Mouse (Mus musculus) liver, adult 2 months (tissue): ENCODE results near the gene Lrrfip1. TPM values are rescaled to one million over a fixed set of nuclear protein-coding genes. Genes with fewer than 3 reads are reported as not detected.

ENCODE experiments used
- DNase-seq: peaks from one replicate; pipeline ENCODE4 v3.0.0-alpha.2; 2011; ENCODE audit warnings: low read depth, low spot score; ENCODE audit errors: extremely low read depth
- H3K27ac ChIP-seq: fragments of 200-500 bp; replicated peaks from 2 replicates; pipeline ENCODE4 v1.5.1; 2012; ENCODE audit warnings: low read depth, mild to moderate bottlenecking, control low read depth, inconsistent platforms, low read length; ENCODE audit not compliant: insufficient read depth
- H3K27me3 ChIP-seq: fragments of 200-500 bp; 2 replicates; pipeline ENCODE4 v1.6.1; 2012; ENCODE audit warnings: mild to moderate bottlenecking, moderate library complexity, low read length, inconsistent platforms; ENCODE audit not compliant: control insufficient read depth, insufficient read depth
- H3K36me3 ChIP-seq: fragments of 200-500 bp; 2 replicates; pipeline ENCODE4 v1.6.1; 2012; ENCODE audit warnings: low read length, inconsistent platforms; ENCODE audit not compliant: control insufficient read depth, insufficient read depth
- H3K4me1 ChIP-seq: fragments of 200-500 bp; 2 replicates; pipeline ENCODE4 v1.6.1; 2011; ENCODE audit warnings: low read length; ENCODE audit not compliant: control insufficient read depth, insufficient read depth
- H3K4me3 ChIP-seq: fragments of 200-500 bp; 2 replicates; pipeline ENCODE4 v1.5.1; 2011; ENCODE audit warnings: low read depth, mild to moderate bottlenecking, control low read depth, low read length, moderate library complexity; ENCODE audit not compliant: insufficient read depth
- H3K79me2 ChIP-seq: fragments of 200-500 bp; 2 replicates; pipeline ENCODE4 v1.6.1; 2012; ENCODE audit warnings: inconsistent platforms, mild to moderate bottlenecking, low read length, moderate library complexity; ENCODE audit not compliant: control insufficient read depth, insufficient read depth
- H3K9ac ChIP-seq: fragments of 200-500 bp; 2 replicates; pipeline ENCODE4 v1.6.1; 2012; ENCODE audit warnings: low read depth, mild to moderate bottlenecking, control low read depth, inconsistent platforms, low read length
- CTCF ChIP-seq: fragments of 200-500 bp; IDR thresholded peaks from 2 replicates; pipeline ENCODE4 v1.5.1; 2011; ENCODE audit warnings: low read depth, low read length, control low read depth
- POLR2A ChIP-seq: fragments of 200-500 bp; IDR thresholded peaks from 2 replicates; pipeline ENCODE4 v1.6.1; 2011; ENCODE audit warnings: low read length, control low read depth; ENCODE audit not compliant: insufficient read depth; ENCODE audit errors: extremely low read depth
- WGBS: fragments of 180-500 bp; shearing (Covaris S2); methylation state at CpG from one replicate; pipeline ENCODE4 v1.1.7; 2018; 5-methylcytosine and 5-hydroxymethylcytosine counted together
- polyA plus RNA-seq: library from polyadenylated mRNA; depleted of rRNA; stranded (reverse); fragments of >200 nt; gene quantifications from 2 replicates; pipeline ENCODE4 v1.2.3, GENCODE M21; 2012
- total RNA-seq: library from RNA; depleted of rRNA; stranded (reverse); fragments of >200 nt; gene quantifications from 2 replicates; pipeline ENCODE4 v1.2.3, GENCODE M21; 2014

The Lrrfip1 gene
- total and polyA plus RNA-seq, 2 experiments: 4.8 to 22.4 TPM

GRCm38 (mm10) chr1:91092451-91092850 lies 93.9 kb downstream of the Lrrfip1 start:
- H3K79me2 ChIP-seq: peaks cover 3% of the 10 kb centered on the region; the same call in 1 of the 2 replicates

GRCm38 (mm10) chr1:91093296-91093695 lies 94.8 kb downstream of the Lrrfip1 start:
- Histone ChIP-seq H3K9ac (no peak overlapping the region), H3K27ac (no peak overlapping the region), H3K36me3 (no peaks in the 10 kb centered on the region), H3K4me1 (peaks cover 8% of the 10 kb centered on the region), H3K79me2 (peaks cover 3% of the 10 kb centered on the region; the same call in 1 of the 2 replicates), H3K4me3 (no peak overlapping the region), H3K27me3 (no peaks in the 10 kb centered on the region)
- 71% methylated on average over 2 of the region's 2 CpGs for WGBS
- TF ChIP-seq POLR2A (no peak), CTCF (no peak)
- no peak for DNase-seq

More at GRCm38 (mm10) chr1:91092451-91092850, 93.9 kb downstream of the Lrrfip1 start:
- TF ChIP-seq POLR2A: no peak
- no peak for TF ChIP-seq CTCF
- H3K36me3 ChIP-seq: no peaks in the 10 kb centered on the region
- H3K9ac ChIP-seq: no peak overlapping the region
- peaks cover 8% of the 10 kb centered on the region for H3K4me1 ChIP-seq
- WGBS: 74% methylated on average over 6 of the region's 6 CpGs
- H3K27me3 ChIP-seq: no peaks in the 10 kb centered on the region
- no peak overlapping the region for H3K4me3 ChIP-seq
- no peak for DNase-seq
- H3K27ac ChIP-seq: no peak overlapping the region

- no peak for DNase-seq
- Histone ChIP-seq H3K27me3 (no peaks in the 10 kb centered on the region), H3K27ac (no peak overlapping the region), H3K4me1 (peaks cover 8% of the 10 kb centered on the region), H3K36me3 (no peaks in the 10 kb centered on the region), H3K9ac (no peak overlapping the region), H3K4me3 (no peak overlapping the region), H3K79me2 (peaks cover 3% of the 10 kb centered on the region; the same call in 1 of the 2 replicates)
- no peak for TF ChIP-seq POLR2A
- no peak for TF ChIP-seq CTCF
- WGBS: 77% methylated on average over 5 of the region's 5 CpGs
Observed at GRCm38 (mm10) chr1:91094001-91094400, 95.5 kb downstream of the Lrrfip1 start.

- TF ChIP-seq POLR2A: no peak
- no peak for TF ChIP-seq CTCF
- Histone ChIP-seq H3K4me3 (no peak overlapping the region), H3K4me1 (peaks cover 8% of the 10 kb centered on the region), H3K9ac (no peak overlapping the region), H3K79me2 (peaks cover 3% of the 10 kb centered on the region; the same call in 1 of the 2 replicates), H3K27me3 (no peaks in the 10 kb centered on the region), H3K36me3 (no peaks in the 10 kb centered on the region), H3K27ac (peak overlapping the region; percentile 32; the same call in 1 of the 2 replicates)
- 66% methylated on average over 3 of the region's 3 CpGs for WGBS
- DNase-seq: no peak
Observed at GRCm38 (mm10) chr1:91095258-91095657, 96.7 kb downstream of the Lrrfip1 start.

GRCm38 (mm10) chr1:91095853-91096252 lies 97.3 kb downstream of the Lrrfip1 start:
- H3K27ac ChIP-seq: peak overlapping the region; percentile 17
- H3K9ac ChIP-seq: no peak overlapping the region
- 56% methylated on average over 1 of the region's 1 CpGs for WGBS

GRCm38 (mm10) chr1:91096490-91096889 lies 98.0 kb downstream of the Lrrfip1 start:
- H3K36me3 ChIP-seq: no peaks in the 10 kb centered on the region
- no peak overlapping the region for H3K4me3 ChIP-seq
- DNase-seq: no peak
- no peaks in the 10 kb centered on the region for H3K27me3 ChIP-seq
- TF ChIP-seq CTCF: no peak
- TF ChIP-seq POLR2A: no peak
- H3K27ac ChIP-seq: no peak overlapping the region
- peaks cover 16% of the 10 kb centered on the region for H3K4me1 ChIP-seq
- 70% methylated on average over 5 of the region's 5 CpGs for WGBS
- no peaks in the 10 kb centered on the region for H3K79me2 ChIP-seq
- no peak overlapping the region for H3K9ac ChIP-seq

More at GRCm38 (mm10) chr1:91095853-91096252, 97.3 kb downstream of the Lrrfip1 start:
- no peak for DNase-seq
- Histone ChIP-seq H3K4me1 (peaks cover 9% of the 10 kb centered on the region), H3K4me3 (no peak overlapping the region), H3K36me3 (no peaks in the 10 kb centered on the region), H3K27me3 (no peaks in the 10 kb centered on the region), H3K79me2 (no peaks in the 10 kb centered on the region; the same call in 1 of the 2 replicates)
- TF ChIP-seq POLR2A (no peak), CTCF (no peak)
